Mouse (Mus musculus): Measurements from ENCODE around the gene Cyp2c23. TPM values are rescaled to one million over a fixed set of nuclear protein-coding genes. Genes with fewer than 3 reads are reported as not detected.

Cyp2c23 gene
- not detected in 2 replicates for polyA plus RNA-seq (2012; ENCODE audit: insufficient read depth, insufficient read length, missing spikeins)

DNA sequence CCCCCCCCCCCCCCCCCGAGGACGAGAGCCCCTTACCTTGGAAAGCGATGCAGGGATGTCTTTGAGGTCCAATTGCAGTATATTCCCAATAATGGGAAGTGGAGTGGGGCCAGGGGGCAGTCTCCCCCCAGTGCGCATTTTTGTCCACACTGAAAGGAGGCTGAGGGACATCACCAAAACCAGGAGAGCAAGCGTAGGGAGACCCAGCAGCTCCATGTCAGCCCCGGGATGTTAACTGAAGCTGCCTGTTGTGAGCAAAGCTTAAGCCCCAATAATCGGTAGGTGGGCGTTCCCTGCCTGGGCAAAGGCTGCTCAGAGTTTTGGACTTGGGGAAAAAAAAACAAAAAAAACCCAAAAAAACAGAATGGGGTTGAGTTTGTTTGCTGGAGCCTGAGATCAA lies at the start of gene Cyp2c23:
Gene Cyp2c23 (minus strand): TSS at position 237 of the 400 bp plus-strand sequence.
- Histone ChIP-seq H3K4me3 (ENCODE audit: insufficient read depth, low read depth, low read length) (no peak within 1 kb of the TSS), H3K4me1 (ENCODE audit: control insufficient read depth, insufficient read depth, insufficient read length, low read length) (no peaks in the 10 kb centered on the region), H3K27ac (replicated peaks; ENCODE audit: low read depth, low read length) (no peak within 1 kb of the TSS)

DNA sequence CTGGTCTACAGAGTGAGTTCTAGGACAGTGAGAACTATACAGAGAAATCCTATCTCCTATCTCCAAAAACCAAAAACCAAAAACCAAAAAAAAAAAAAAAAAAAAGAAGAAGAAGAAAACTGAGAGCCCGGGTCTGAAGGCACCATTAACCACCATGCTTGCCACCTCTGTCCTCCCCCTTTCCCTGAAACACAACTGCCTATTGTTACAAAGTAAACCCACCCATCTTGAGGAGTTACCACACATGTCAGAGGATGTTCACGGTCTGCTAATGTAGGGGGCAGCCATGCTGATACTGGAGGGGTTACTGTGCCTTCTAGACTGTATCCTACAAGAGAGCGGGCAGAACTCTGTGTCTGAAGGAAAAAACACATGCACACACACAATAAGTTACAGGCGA lies 48.0 kb upstream of the Cyp2c23 start:
- no peak overlapping the region for H3K27ac ChIP-seq (replicated peaks; ENCODE audit: low read depth, low read length)
- H3K4me3 ChIP-seq (ENCODE audit: insufficient read depth, low read depth, low read length), result no peak overlapping the region
- no peaks in the 10 kb centered on the region for H3K4me1 ChIP-seq (ENCODE audit: control insufficient read depth, insufficient read depth, insufficient read length, low read length)

DNA sequence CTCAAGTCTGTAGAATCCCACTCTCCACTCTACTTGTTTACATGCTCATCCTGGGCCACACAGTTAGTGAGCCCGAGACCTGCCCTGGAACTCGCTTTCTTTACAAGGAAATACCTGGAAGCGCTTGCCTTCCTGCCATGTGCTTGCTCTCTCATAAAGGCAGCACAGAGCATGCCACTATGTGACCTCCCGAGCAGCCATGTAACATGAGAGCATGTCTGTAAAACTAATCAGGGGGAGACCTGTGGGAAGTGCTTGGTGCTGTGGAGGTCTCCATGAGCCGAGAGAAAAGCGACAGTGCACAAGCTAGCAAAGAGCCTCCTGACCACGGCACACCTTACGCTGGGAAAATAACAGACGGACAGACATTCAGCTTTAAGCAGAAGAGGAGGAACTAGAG lies 47.4 kb upstream of the Cyp2c23 start:
- Histone ChIP-seq H3K4me3 (ENCODE audit: insufficient read depth, low read depth, low read length) (no peak overlapping the region), H3K27ac (replicated peaks; ENCODE audit: low read depth, low read length) (no peak overlapping the region), H3K4me1 (ENCODE audit: control insufficient read depth, insufficient read depth, insufficient read length, low read length) (no peaks in the 10 kb centered on the region)

DNA sequence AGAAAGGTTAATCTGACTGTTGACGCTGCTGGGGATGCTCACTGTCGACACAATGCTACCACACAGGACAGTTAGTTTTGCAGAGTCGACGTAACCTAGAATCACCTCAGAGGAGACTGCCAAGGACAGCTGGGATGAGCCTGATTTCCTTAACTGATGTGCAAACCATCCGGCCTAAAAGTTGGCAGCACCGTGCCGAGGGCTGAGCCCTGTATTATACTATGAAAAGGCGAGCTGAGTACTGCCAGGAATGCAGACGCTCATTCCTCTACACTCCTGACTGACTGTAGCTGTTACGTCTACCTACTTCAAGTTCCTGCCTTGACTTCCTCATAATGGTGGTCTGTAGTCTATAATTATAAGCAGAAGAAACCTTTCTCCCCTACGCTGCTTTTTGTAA lies 46.0 kb upstream of the Cyp2c23 start:
- Histone ChIP-seq H3K27ac (replicated peaks; ENCODE audit: low read depth, low read length) (no peak overlapping the region), H3K4me1 (ENCODE audit: control insufficient read depth, insufficient read depth, insufficient read length, low read length) (no peaks in the 10 kb centered on the region), H3K4me3 (ENCODE audit: insufficient read depth, low read depth, low read length) (no peak overlapping the region)

DNA sequence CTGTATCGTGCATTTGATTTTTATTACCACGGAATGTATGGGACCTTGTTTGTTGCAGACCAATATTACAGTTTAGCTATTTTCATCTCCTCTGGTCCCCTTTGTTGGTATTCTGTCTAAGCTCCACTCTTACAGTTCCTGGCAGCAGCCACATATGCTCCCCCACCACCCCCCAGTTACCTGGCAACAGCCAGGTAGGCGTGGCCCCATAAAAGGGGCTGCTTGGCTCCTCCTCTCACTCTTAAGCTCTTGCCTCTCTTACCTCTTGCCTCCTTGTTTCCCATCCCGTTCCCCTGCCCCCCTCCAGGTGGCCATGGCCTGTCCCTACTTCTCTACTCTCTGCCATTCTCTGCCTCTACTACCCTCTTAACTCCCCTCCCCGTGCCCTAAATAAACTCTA lies 42.2 kb upstream of the Cyp2c23 start:
- no peak overlapping the region for H3K27ac ChIP-seq (replicated peaks; ENCODE audit: low read depth, low read length)
- H3K4me1 ChIP-seq (ENCODE audit: control insufficient read depth, insufficient read depth, insufficient read length, low read length), result peaks cover 2% of the 10 kb centered on the region; the same call in 1 of the 2 replicates
- H3K4me3 ChIP-seq (ENCODE audit: insufficient read depth, low read depth, low read length), result no peak overlapping the region

DNA sequence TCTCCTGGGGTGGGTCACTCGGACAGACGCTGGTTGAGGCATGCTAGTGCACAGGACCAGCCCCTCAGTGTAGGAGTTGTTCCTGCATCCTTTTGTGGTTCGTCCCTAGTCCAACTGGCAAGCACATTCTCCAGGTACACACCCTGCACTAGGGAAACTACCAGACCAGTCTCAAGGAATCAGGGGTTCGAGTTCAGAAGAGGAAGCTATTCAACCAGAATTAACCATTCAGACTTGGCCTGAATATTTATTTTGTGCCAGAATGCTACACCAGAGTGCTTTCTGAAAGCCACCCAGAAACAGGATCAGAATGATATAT lies 40.9 kb upstream of the Cyp2c23 start:
- no peak overlapping the region for H3K27ac ChIP-seq (replicated peaks; ENCODE audit: low read depth, low read length)
- peaks cover 2% of the 10 kb centered on the region; the same call in 1 of the 2 replicates for H3K4me1 ChIP-seq (ENCODE audit: control insufficient read depth, insufficient read depth, insufficient read length, low read length)
- peak overlapping the region; percentile 84 for H3K4me3 ChIP-seq (ENCODE audit: insufficient read depth, low read depth, low read length)

DNA sequence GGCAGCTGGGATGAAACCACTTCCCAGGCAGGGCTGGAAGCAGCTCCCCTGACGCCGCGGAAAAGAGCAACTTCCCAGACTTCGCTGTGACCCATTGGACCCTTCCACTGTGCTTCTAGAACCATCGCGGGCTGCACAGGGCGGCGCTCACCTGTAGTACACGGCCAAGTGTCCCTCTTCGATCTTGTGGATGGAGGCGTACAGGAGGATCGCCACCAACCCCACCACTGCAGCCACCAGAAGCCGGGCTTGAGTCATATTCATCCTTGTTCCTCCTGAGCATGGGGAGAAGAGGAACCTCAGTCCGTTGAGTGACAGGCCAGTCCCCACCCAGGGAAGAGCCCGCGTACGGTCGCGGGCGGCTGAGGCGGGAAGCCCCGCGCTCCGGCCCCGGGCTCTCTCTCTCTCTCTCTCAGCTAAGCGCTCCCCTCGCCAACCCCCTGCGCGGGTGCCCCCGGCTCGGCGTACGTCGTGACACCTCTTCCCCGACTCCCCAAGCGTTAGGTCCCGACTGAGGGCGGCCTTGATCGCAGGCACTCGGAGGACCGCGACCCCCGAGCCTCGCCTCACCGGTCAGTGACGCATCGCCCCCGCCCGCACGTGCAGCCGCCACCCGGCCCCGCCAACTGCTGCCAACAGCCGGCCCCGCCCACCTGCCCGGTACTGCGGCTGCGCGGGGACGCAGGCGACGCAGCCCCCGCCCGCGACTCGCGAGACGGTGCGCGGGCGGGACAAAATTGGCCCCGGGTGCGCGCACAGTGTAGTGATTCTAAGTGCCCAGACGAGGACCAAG lies 40.3 kb upstream of the Cyp2c23 start, which contains the start of gene Erlin1:
Gene Erlin1 (minus strand): TSS at position 665 of the 793 bp plus-strand sequence.
- Histone ChIP-seq H3K4me3 (ENCODE audit: insufficient read depth, low read depth, low read length) (peak within 1 kb of the TSS; percentile 84), H3K4me1 (ENCODE audit: control insufficient read depth, insufficient read depth, insufficient read length, low read length) (peaks cover 2% of the 10 kb centered on the region; the same call in 1 of the 2 replicates), H3K27ac (replicated peaks; ENCODE audit: low read depth, low read length) (peak within 1 kb of the TSS; percentile 32; the same call in 1 of the 2 replicates)

DNA sequence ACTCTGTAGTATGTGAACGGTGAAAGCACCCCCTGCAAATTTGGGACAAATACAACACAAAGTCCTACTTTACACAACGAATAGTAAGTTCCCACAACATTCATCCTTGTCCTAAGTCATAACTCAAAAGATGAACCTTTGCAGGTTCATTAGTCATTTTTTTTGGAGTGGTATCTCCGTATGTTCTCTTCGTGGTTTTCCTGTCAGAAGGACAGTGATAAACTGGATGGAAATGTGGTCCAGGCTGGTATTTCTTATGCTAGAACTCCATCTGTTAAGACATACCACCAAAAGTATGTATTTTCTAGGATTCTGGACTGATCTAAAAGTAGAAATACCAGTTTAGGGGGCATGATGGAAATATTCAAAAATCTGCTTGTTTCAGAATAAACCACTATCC lies 39.2 kb upstream of the Cyp2c23 start:
- H3K4me1 ChIP-seq (ENCODE audit: control insufficient read depth, insufficient read depth, insufficient read length, low read length), result peaks cover 2% of the 10 kb centered on the region; the same call in 1 of the 2 replicates
- H3K27ac ChIP-seq (replicated peaks; ENCODE audit: low read depth, low read length), result no peak overlapping the region
- 0 out of 2 replicates have a peak overlapping the region, but pooled peaks have one; percentile 84 for H3K4me3 ChIP-seq (ENCODE audit: insufficient read depth, low read depth, low read length)

DNA sequence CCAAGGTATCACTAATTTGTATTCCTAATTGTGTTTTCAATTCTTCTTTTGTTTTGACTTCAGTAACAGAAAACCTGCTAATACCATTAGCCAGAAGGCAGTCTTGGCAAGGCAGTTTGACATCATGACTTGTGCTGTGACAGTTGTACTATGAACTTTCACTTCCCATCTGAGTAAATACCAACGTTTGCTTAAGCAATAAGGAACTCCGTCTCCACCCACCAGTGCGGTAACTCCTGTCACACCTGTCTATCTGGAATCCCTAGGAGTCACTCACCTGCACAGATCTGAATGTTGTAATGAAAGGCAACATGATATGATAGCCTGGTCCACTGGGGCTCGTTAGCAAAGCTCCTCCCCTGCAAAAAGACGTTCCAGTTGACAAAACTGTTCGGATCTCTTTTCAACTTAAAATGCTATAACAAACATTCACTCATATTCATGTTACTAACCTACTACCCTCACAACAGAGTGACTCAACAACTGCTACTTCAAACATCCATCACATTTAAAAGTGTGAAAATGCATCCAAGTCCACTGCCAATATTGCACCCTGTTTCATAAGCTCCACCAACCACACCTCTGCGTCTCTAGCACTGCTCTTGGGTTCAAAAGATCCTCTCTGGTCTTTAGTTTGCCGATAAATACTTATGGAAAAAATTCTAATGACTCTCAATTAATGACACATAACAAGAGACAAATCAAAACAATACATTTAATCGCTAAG lies 38.5 kb upstream of the Cyp2c23 start:
- no peak overlapping the region; the same call in 1 of the 2 replicates for H3K4me3 ChIP-seq (ENCODE audit: insufficient read depth, low read depth, low read length)
- no peak overlapping the region for H3K27ac ChIP-seq (replicated peaks; ENCODE audit: low read depth, low read length)

DNA sequence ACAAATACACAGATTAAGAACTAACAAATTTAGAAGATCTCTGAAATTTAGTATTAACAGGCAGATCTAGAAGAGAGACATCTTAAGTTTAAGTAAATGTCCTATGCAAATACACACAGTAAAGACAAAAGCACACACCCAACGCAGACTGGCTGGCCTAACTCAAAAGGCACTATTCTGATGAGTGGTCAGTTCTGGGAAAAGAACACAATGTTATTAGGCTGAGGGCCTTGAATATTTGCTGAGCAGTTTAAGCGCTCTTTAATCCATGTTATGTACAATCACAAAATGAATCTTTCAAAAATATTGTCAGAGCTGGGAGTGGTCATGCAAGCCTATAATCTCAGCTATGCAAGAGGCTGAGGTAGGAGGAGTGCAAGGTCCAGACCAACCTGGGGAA lies 35.7 kb upstream of the Cyp2c23 start:
- H3K4me3 ChIP-seq (ENCODE audit: insufficient read depth, low read depth, low read length), result no peak overlapping the region
- no peak overlapping the region for H3K27ac ChIP-seq (replicated peaks; ENCODE audit: low read depth, low read length)
- H3K4me1 ChIP-seq (ENCODE audit: control insufficient read depth, insufficient read depth, insufficient read length, low read length), result peaks cover 2% of the 10 kb centered on the region; the same call in 1 of the 2 replicates

More for the DNA sequence above, 38.5 kb upstream of the Cyp2c23 start:
- peaks cover 2% of the 10 kb centered on the region; the same call in 1 of the 2 replicates for H3K4me1 ChIP-seq (ENCODE audit: control insufficient read depth, insufficient read depth, insufficient read length, low read length)

DNA sequence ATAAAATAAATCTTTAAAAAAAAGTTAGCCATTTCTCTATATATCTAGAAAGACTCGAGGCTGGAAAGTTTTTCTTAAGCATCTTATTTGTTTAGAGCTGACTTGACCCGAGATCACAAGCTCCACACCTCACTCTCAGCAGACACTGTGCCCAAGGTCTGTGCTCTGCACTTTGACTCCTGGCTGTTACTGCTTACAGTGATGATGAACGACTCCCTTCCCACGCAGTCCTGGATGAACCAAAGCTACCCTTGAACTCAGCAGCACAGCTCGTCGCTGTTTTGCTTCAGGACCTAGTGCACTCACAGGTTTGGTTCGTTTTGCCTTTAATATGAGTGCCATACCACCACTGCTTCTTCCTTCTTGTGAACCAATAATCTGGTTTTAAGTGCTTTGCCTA lies 34.8 kb upstream of the Cyp2c23 start:
- Histone ChIP-seq H3K27ac (replicated peaks; ENCODE audit: low read depth, low read length) (no peak overlapping the region), H3K4me1 (ENCODE audit: control insufficient read depth, insufficient read depth, insufficient read length, low read length) (peaks cover 2% of the 10 kb centered on the region; the same call in 1 of the 2 replicates), H3K4me3 (ENCODE audit: insufficient read depth, low read depth, low read length) (no peak overlapping the region)

DNA sequence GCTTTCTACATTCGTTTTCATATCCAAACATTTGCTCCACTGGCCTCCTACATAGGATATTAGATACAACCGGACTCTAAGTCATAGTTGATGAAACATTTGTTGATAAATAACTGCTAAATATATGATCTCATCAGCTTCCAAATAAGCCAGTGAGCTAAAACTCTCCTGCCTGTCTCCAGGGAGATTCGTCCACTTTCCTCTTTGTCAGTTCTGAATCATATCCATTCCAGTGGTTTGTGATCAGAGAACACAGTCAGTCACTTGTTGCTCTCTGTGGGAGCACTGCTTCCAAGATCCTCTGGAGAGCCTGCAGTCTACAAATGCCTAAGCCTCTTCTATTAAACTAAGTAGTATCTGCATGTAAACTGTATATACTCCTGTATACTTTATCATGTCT lies 31.2 kb upstream of the Cyp2c23 start:
- Histone ChIP-seq H3K4me1 (ENCODE audit: control insufficient read depth, insufficient read depth, insufficient read length, low read length) (no peaks in the 10 kb centered on the region), H3K27ac (replicated peaks; ENCODE audit: low read depth, low read length) (no peak overlapping the region), H3K4me3 (ENCODE audit: insufficient read depth, low read depth, low read length) (no peak overlapping the region)

DNA sequence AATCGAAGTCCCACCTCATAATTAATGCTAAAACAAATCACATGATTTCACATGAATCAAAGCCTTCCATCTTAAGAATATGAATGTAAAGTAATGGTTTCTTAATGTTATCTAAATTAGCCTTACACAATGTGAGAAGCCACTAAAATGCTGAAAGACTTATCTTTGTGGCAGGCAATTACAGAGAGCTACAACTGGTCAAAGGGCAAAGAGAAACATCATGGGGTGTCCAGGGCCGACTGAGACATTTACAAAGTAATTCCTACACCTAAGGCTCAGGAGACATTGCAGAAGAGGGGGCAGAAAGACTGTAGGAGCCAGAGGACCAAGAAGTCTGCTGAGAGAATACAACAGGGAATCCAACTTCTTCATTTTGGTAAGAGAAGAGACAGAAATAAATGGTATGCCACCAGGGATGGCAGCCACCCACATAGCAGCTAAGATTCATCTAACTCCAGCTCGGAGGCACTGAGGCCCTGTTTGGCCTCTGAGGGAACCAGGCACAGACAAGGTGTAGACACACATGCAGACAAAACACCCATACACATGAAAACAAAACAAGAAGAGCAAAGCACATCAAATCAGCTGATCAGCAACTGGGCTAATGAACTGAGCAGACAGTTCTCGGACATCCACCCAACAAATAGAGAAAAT lies 26.3 kb upstream of the Cyp2c23 start:
- Histone ChIP-seq H3K27ac (replicated peaks; ENCODE audit: low read depth, low read length) (no peak overlapping the region), H3K4me3 (ENCODE audit: insufficient read depth, low read depth, low read length) (no peak overlapping the region), H3K4me1 (ENCODE audit: control insufficient read depth, insufficient read depth, insufficient read length, low read length) (no peaks in the 10 kb centered on the region)

DNA sequence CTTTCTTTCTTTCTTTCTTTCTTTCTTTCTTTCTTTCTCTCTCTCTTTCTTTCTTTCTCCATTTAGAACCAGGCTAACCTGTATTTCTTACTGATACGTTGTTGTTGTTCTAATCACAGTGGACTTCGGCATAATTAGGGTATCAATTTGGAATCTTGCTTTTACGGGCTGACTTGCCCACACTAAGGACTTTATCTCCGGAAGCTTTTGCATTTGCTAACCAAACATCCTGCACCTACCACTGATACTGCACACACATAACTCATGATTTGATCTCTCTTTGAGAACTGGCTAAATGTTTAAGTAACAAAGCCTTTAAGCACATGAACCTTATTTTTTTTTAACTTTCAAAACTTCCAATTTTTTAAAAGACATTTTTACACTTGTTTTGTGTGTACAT lies 21.4 kb upstream of the Cyp2c23 start:
- H3K4me3 ChIP-seq (ENCODE audit: insufficient read depth, low read depth, low read length), result no peak overlapping the region
- no peak overlapping the region for H3K27ac ChIP-seq (replicated peaks; ENCODE audit: low read depth, low read length)
- H3K4me1 ChIP-seq (ENCODE audit: control insufficient read depth, insufficient read depth, insufficient read length, low read length), result no peaks in the 10 kb centered on the region

DNA sequence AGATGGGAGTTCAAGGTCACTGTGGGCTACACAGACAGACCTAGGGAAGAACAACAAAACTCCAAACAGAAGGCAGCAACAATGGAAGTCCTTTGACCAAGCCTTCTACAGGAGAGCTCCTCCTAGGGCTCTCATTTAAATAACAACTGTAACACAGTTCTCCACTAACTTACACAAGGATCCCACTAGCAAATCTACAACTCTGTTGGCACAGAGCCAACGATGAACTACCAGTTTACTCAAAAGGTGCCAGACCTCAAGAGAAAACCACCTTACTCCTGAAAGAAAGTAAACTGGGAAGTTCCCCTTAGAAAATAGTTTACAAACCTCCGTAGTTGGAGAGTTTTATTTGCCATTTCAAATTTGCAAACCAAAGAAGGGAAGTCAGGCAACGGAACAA lies 20.3 kb upstream of the Cyp2c23 start:
- Histone ChIP-seq H3K4me1 (ENCODE audit: control insufficient read depth, insufficient read depth, insufficient read length, low read length) (no peaks in the 10 kb centered on the region), H3K27ac (replicated peaks; ENCODE audit: low read depth, low read length) (no peak overlapping the region), H3K4me3 (ENCODE audit: insufficient read depth, low read depth, low read length) (no peak overlapping the region)

Data from brown adipose tissue, adult 24 weeks (tissue).